ENCODE assay signal across 24 mouse cellular contexts in genomic region chr6:65061049-65061448, GRCm38 (mm10). TPM values are rescaled to one million over a fixed set of nuclear protein-coding genes. Genes with fewer than 3 reads are reported as not detected.
DNase-seq lines count a peak whose midpoint lies in the region; TF ChIP-seq lines count a peak whose summit lies in the region.
"Had no signal": no experiment of that assay in that cellular context is flagged by ENCODE, and none has a peak within 500 bp of the region (broad histone marks: within the 10 kb centered on the region; RNA-seq: fewer than 3 reads in every experiment).

No protein-coding gene starts in this region.

- TF ChIP-seq EP300 in ES-Bruce4 (IDR thresholded peaks at IDR 0.05; ENCODE audit: insufficient read depth, low read depth, low read length), result peak; percentile 98

- H3K9me3 ChIP-seq in ES-Bruce4 (replicated peaks; ENCODE audit: control insufficient read depth, insufficient read depth, low read length, poor library complexity, severe bottlenecking), result peaks cover 1% of the 10 kb centered on the region; the same call in 1 of the 2 replicates
- no peaks in the 10 kb centered on the region for H3K9me3 ChIP-seq in ES-E14 (ENCODE audit: control insufficient read depth, insufficient read depth, low read depth, low read length)
- H3K9me3 ChIP-seq: embryonic facial prominence, embryonic 13.5 days; embryonic facial prominence, embryonic 15.5 days; forebrain, embryonic 10.5 days; forebrain, embryonic 12.5 days had no signal

- peak; percentile 69 for DNase-seq in ES-E14 (ENCODE audit: low read depth, low spot score)
- DNase-seq in WW6 (ENCODE audit: low read depth, low spot score), result peak; percentile 55
- no peak for DNase-seq in frontal cortex, postnatal 36 days (ENCODE audit: low spot score in 2 of 2)
- no peak for DNase-seq in B cell, adult 2 months
- no peak for DNase-seq in cerebellum, adult 8-10 months
- DNase-seq in frontal cortex, postnatal 14 days (ENCODE audit: low spot score in 2 of 2), result no peak
- DNase-seq: adrenal gland, adult 2 months; adrenal gland, postnatal 14 days; adrenal gland, postnatal 36 days; cerebellum, adult 11-12 months; cerebellum, adult 2 months; cerebellum, adult 9-11 months; cerebellum, postnatal 14 days; cerebellum, postnatal 36 days; embryo, embryonic 11 days; gastrocnemius, adult 2 months had no signal

- no peaks in the 10 kb centered on the region for H3K27me3 ChIP-seq in ES-Bruce4 (ENCODE audit: control insufficient read depth, insufficient read depth, low read length, poor library complexity, severe bottlenecking)
- H3K27me3 ChIP-seq: CH12.LX; embryonic facial prominence, embryonic 13.5 days; embryonic facial prominence, embryonic 15.5 days; forebrain, embryonic 12.5 days; Patski had no signal

- H3K9ac ChIP-seq in ES-Bruce4 (ENCODE audit: low read depth, poor library complexity, severe bottlenecking) (no peak overlapping the region), ES-E14 (ENCODE audit: insufficient read depth, low read depth, low read length, poor library complexity, severe bottlenecking) (peak overlapping the region; percentile 62; the same call in 1 of the 2 replicates)
- H3K9ac ChIP-seq: embryonic facial prominence, embryonic 13.5 days; embryonic facial prominence, embryonic 15.5 days; forebrain, embryonic 12.5 days had no signal

- in situ Hi-C loops in ES-E14 (cut with MboI; ENCODE audit: low sequenced_read_pairs in 2 of 2, unreplicated experiment in 2 of 2), result no loop called here

- peaks cover 6% of the 10 kb centered on the region for H3K4me1 ChIP-seq in ES-Bruce4 (ENCODE audit: control insufficient read depth, insufficient read depth, low read length)
- peaks cover 11 to 38% of the 10 kb centered on the region in 2 experiments for H3K4me1 ChIP-seq in ES-E14 (ENCODE audit: control insufficient read depth in 2 of 2, insufficient read depth in 2 of 2, low read length in 2 of 2, poor library complexity in 1 of 2)
- H3K4me1 ChIP-seq: embryonic facial prominence, embryonic 13.5 days; embryonic facial prominence, embryonic 15.5 days; forebrain, embryonic 10.5 days; forebrain, embryonic 12.5 days had no signal

- TF ChIP-seq CTCF in ES-Bruce4 (IDR thresholded peaks at IDR 0.05; ENCODE audit: low read depth, low read length), result no peak

- peaks cover 48% of the 10 kb centered on the region for H3K36me3 ChIP-seq in ES-Bruce4 (ENCODE audit: control insufficient read depth, insufficient read depth, low read length, poor library complexity, severe bottlenecking)
- H3K36me3 ChIP-seq in ES-E14 (ENCODE audit: control insufficient read depth, insufficient read depth, low read length, poor library complexity, severe bottlenecking), result peaks cover 23% of the 10 kb centered on the region

- H3K27ac ChIP-seq in ES-Bruce4 (ENCODE audit: insufficient read depth, low read length), result peak overlapping the region; percentile 98
- H3K27ac ChIP-seq in ES-E14 (ENCODE audit: insufficient read depth, low read depth, low read length, poor library complexity, severe bottlenecking), result peak overlapping the region; percentile 94
- H3K27ac ChIP-seq: embryonic facial prominence, embryonic 13.5 days; embryonic facial prominence, embryonic 15.5 days; forebrain, embryonic 10.5 days; forebrain, embryonic 12.5 days; gastrocnemius, adult 2 months had no signal

- no peak overlapping the region for H3K4me3 ChIP-seq in ES-Bruce4 (ENCODE audit: low read depth, low read length)
- H3K4me3 ChIP-seq in ES-E14 (ENCODE audit: insufficient read depth in 1 of 2, low read depth in 1 of 2, low read length in 2 of 2, poor library complexity in 1 of 2, severe bottlenecking in 1 of 2), result peak overlapping the region; percentile 10 to 14; a peak in 2 of 4 replicates
- H3K4me3 ChIP-seq: embryonic facial prominence, embryonic 13.5 days; embryonic facial prominence, embryonic 15.5 days; erythroblast, embryonic 14.5 days; forebrain, embryonic 10.5 days; forebrain, embryonic 12.5 days; gastrocnemius, adult 2 months had no signal

- no peak for TF ChIP-seq POLR2A in ES-Bruce4 (IDR thresholded peaks at IDR 0.05; ENCODE audit: insufficient read depth, low read length)

TF ChIP-seq in ES-E14, 5 proteins besides CTCF, POLR2A, EP300 and RAD21:
- TF ChIP-seq ZC3H11A (IDR thresholded peaks at IDR 0.05; ENCODE audit: borderline replicate concordance, low read depth, low read length), result no peak
- TF ChIP-seq CHD2 (IDR thresholded peaks at IDR 0.05; ENCODE audit: low read depth, low read length), result peak; percentile 68
TF ChIP-seq in ES-E14: peak in this region for 1.

RNA-seq across cellular contexts. Expression of gene Smarcad1, which starts 18.7 kb away (rescaled TPM):
- 139 and 140 TPM in 2 replicates for polyA plus RNA-seq in ES-Bruce4 (2011; ENCODE audit: insufficient read depth, insufficient read length, low read depth, missing spikeins)
- total RNA-seq in ES-E14 (2012; rRNA removed), result 158 and 164 TPM in 2 replicates

Comparison
In these comparisons a context has a peak if more than half of its experiments do, and no peak if none do; other contexts are left out.
1. DNase-seq: peak in ES-E14 (single experiment) and WW6 (single experiment); none in frontal cortex, postnatal 36 days (0 of 2), B cell, adult 2 months (0 of 2), cerebellum, adult 8-10 months (single experiment) and frontal cortex, postnatal 14 days (0 of 2).